Mouse (Mus musculus) stomach, embryonic 16.5 days (tissue): Measurements from ENCODE around the gene Phf21b. TPM values are rescaled to one million over a fixed set of nuclear protein-coding genes. Genes with fewer than 3 reads are reported as not detected.
"Not testable (repeated sequence)": the region's sequence is repeated elsewhere in the genome, so short reads cannot be mapped to it uniquely, and the experiment has no call there.

Experiments used
- ATAC-seq: fragments of 200-750 bp; cut with Nextera tagmentation; 2 replicates; pipeline ENCODE4 v1.8.0; 2017; ENCODE audit warnings: moderate number of reproducible peaks, moderate TSS enrichment; ENCODE audit not compliant: insufficient read depth, low FRiP score
- H3K27ac ChIP-seq: fragments of 300-500 bp; sonication (generic); 2 replicates; pipeline ENCODE4 v1.5.1; 2014; ENCODE audit warnings: low read length
- H3K27me3 ChIP-seq: fragments of 300-500 bp; sonication (generic); 2 replicates; pipeline ENCODE4 v1.6.1; 2014; ENCODE audit warnings: low read length, control low read depth, mixed read lengths; ENCODE audit not compliant: control insufficient read depth, insufficient read depth
- H3K36me3 ChIP-seq: fragments of 300-500 bp; sonication (generic); 2 replicates; pipeline ENCODE4 v1.6.1; 2014; ENCODE audit warnings: low read length; ENCODE audit not compliant: control insufficient read depth, insufficient read depth
- H3K4me1 ChIP-seq: fragments of 300-500 bp; sonication (generic); 2 replicates; pipeline ENCODE4 v1.6.1; 2014; ENCODE audit warnings: low read length, control low read depth, mixed read lengths; ENCODE audit not compliant: control insufficient read depth, insufficient read depth
- H3K4me2 ChIP-seq: fragments of 300-500 bp; sonication (generic); 2 replicates; pipeline ENCODE4 v1.6.1; 2014; ENCODE audit warnings: low read depth, low read length, mixed read lengths
- H3K4me3 ChIP-seq: fragments of 300-500 bp; sonication (generic); replicated peaks from 2 replicates; pipeline ENCODE4 v1.5.1; 2014; ENCODE audit warnings: mild to moderate bottlenecking, low read length
- H3K9ac ChIP-seq: fragments of 300-500 bp; sonication (generic); 2 replicates; pipeline ENCODE4 v1.6.1; 2014; ENCODE audit warnings: low read length
- H3K9me3 ChIP-seq: fragments of 300-500 bp; sonication (generic); replicated peaks from 2 replicates; pipeline ENCODE4 v1.6.1; 2016; ENCODE audit warnings: low read length, control low read depth; ENCODE audit not compliant: control insufficient read depth
- WGBS: fragments of 180-500 bp; shearing (Covaris S2); extraction: QIAGEN DNeasy Blood & Tissue Kit; methylation state at CpG from one replicate; pipeline ENCODE4 v1.1.7; 2014; 5-methylcytosine and 5-hydroxymethylcytosine counted together
- polyA plus RNA-seq: library from polyadenylated mRNA; unstranded; fragments of >200 nt; fragmentation: Nextera tagmentation; extraction: Ambion mirVana; gene quantifications from 2 replicates; pipeline ENCODE4 v1.2.1, GENCODE M21; 2015

Gene Phf21b
- polyA plus RNA-seq = 0.34 and 0.60 TPM in 2 replicates

- WGBS = under 1% methylated on average over 76 of the region's 76 CpGs
- Histone ChIP-seq H3K27me3 (no peaks in the 10 kb centered on the region), H3K4me1 (peaks cover 24% of the 10 kb centered on the region), H3K4me3 (peak within 1 kb of the TSS; percentile 54), H3K27ac (peak within 1 kb of the TSS; percentile 56), H3K9ac (peak within 1 kb of the TSS; percentile 74), H3K36me3 (no peaks in the 10 kb centered on the region), H3K4me2 (peak within 1 kb of the TSS; percentile 92), H3K9me3 (no peaks in the 10 kb centered on the region)
- ATAC-seq = peak; percentile 82
Observed at GRCm38 (mm10) chr15:84856006-84856995, at the start of gene Phf21b. TSS of gene Phf21b (minus strand) at chr15:84856049.

- ATAC-seq = no peak
- Histone ChIP-seq H3K36me3 (no peaks in the 10 kb centered on the region), H3K4me1 (no peaks in the 10 kb centered on the region), H3K4me2 (no peak overlapping the region), H3K4me3 (no peak overlapping the region), H3K27ac (no peak overlapping the region), H3K9ac (no peak overlapping the region), H3K9me3 (no peaks in the 10 kb centered on the region), H3K27me3 (no peaks in the 10 kb centered on the region)
- WGBS = 73% methylated on average over 7 of the region's 7 CpGs
Observed at GRCm38 (mm10) chr15:84903843-84904385, 48.1 kb upstream of the Phf21b start.

- H3K36me3 ChIP-seq = no peaks in the 10 kb centered on the region
- ATAC-seq = no peak
- H3K9ac ChIP-seq = no peak overlapping the region
- H3K9me3 ChIP-seq = no peaks in the 10 kb centered on the region
- H3K4me3 ChIP-seq = no peak overlapping the region
- no peak overlapping the region for H3K4me2 ChIP-seq
- H3K27me3 ChIP-seq = no peaks in the 10 kb centered on the region
- 38% methylated on average over 7 of the region's 7 CpGs for WGBS
- H3K4me1 ChIP-seq = no peaks in the 10 kb centered on the region
- no peak overlapping the region for H3K27ac ChIP-seq
Observed at GRCm38 (mm10) chr15:84898077-84898476, 42.2 kb upstream of the Phf21b start.

- Histone ChIP-seq H3K27ac (no peak overlapping the region), H3K4me1 (no peaks in the 10 kb centered on the region), H3K27me3 (no peaks in the 10 kb centered on the region), H3K4me2 (no peak overlapping the region), H3K4me3 (no peak overlapping the region), H3K9me3 (no peaks in the 10 kb centered on the region), H3K9ac (no peak overlapping the region), H3K36me3 (no peaks in the 10 kb centered on the region)
- WGBS = 76% methylated on average over 1 of the region's 1 CpGs
- ATAC-seq = no peak
Observed at GRCm38 (mm10) chr15:84896664-84897063, 40.8 kb upstream of the Phf21b start.

GRCm38 (mm10) chr15:84896216-84896615 lies 40.4 kb upstream of the Phf21b start:
- not testable (repeated sequence) for H3K9ac ChIP-seq, H3K4me1 ChIP-seq, H3K9me3 ChIP-seq, ATAC-seq, H3K4me2 ChIP-seq, H3K27me3 ChIP-seq, H3K36me3 ChIP-seq, H3K4me3 ChIP-seq, H3K27ac ChIP-seq
- 61% methylated on average over 10 of the region's 10 CpGs for WGBS

- Histone ChIP-seq H3K36me3 (no peaks in the 10 kb centered on the region), H3K4me3 (no peak overlapping the region), H3K27ac (no peak overlapping the region), H3K27me3 (no peaks in the 10 kb centered on the region), H3K9ac (no peak overlapping the region), H3K4me2 (no peak overlapping the region), H3K4me1 (no peaks in the 10 kb centered on the region), H3K9me3 (no peaks in the 10 kb centered on the region)
- whole genome bisulfite sequencing = 3% methylated on average over 3 of the region's 3 CpGs
- ATAC-seq = no peak
Observed at GRCm38 (mm10) chr15:84891658-84892057, 35.8 kb upstream of the Phf21b start.

GRCm38 (mm10) chr15:84891246-84891645 lies 35.4 kb upstream of the Phf21b start:
- H3K4me2 ChIP-seq = no peak overlapping the region
- no peak overlapping the region for H3K9ac ChIP-seq
- H3K27ac ChIP-seq = no peak overlapping the region
- no peak for ATAC-seq
- no peaks in the 10 kb centered on the region for H3K9me3 ChIP-seq
- no peak overlapping the region for H3K4me3 ChIP-seq
- no peaks in the 10 kb centered on the region for H3K4me1 ChIP-seq
- H3K27me3 ChIP-seq = no peaks in the 10 kb centered on the region
- 46% methylated on average over 3 of the region's 3 CpGs for WGBS
- H3K36me3 ChIP-seq = no peaks in the 10 kb centered on the region

- Histone ChIP-seq H3K4me3 (no peak overlapping the region), H3K27ac (no peak overlapping the region), H3K9me3 (no peaks in the 10 kb centered on the region), H3K36me3 (no peaks in the 10 kb centered on the region), H3K4me1 (no peaks in the 10 kb centered on the region), H3K4me2 (no peak overlapping the region), H3K27me3 (no peaks in the 10 kb centered on the region), H3K9ac (no peak overlapping the region)
- ATAC-seq = no peak
- 59% methylated on average over 12 of the region's 12 CpGs for WGBS
Observed at GRCm38 (mm10) chr15:84888066-84888465, 32.2 kb upstream of the Phf21b start.

- WGBS = 75% methylated on average over 12 of the region's 12 CpGs
- Histone ChIP-seq H3K9me3 (no peaks in the 10 kb centered on the region), H3K27ac (no peak overlapping the region), H3K4me1 (no peaks in the 10 kb centered on the region), H3K9ac (no peak overlapping the region), H3K27me3 (no peaks in the 10 kb centered on the region), H3K4me3 (no peak overlapping the region), H3K4me2 (no peak overlapping the region), H3K36me3 (no peaks in the 10 kb centered on the region)
- ATAC-seq = no peak
Observed at GRCm38 (mm10) chr15:84877029-84877815, 21.4 kb upstream of the Phf21b start.
